Mouse (Mus musculus) embryonic facial prominence, embryonic 15.5 days (tissue): ENCODE measurements at regions not wholly inside any gene's neighbourhood (a gene's known extent, or its start where the extent isn't known, plus 50 kb on each side); places are given as distances from the start of the nearest gene placed in this dataset.
A peak's percentile ranks its signal among the peaks of the same experiment; 100 is the strongest.
"Not testable (repeated sequence)": the region's sequence is repeated elsewhere in the genome, so short reads cannot be mapped to it uniquely, and the experiment has no call there.

ENCODE experiments used
- ATAC-seq: fragments of 200-750 bp; cut with Nextera tagmentation; 2 replicates; pipeline ENCODE4 v1.8.0; 2017; ENCODE audit warnings: low read depth, moderate TSS enrichment; ENCODE audit not compliant: insufficient number of reproducible peaks, low FRiP score, low TSS enrichment
- H3K27ac ChIP-seq: fragments of 300-500 bp; sonication (generic); replicated peaks from 2 replicates; pipeline ENCODE4 v1.5.1; 2015; ENCODE audit warnings: mild to moderate bottlenecking, inconsistent platforms
- H3K27me3 ChIP-seq: fragments of 300-500 bp; sonication (generic); 2 replicates; pipeline ENCODE4 v1.6.1; 2015; ENCODE audit warnings: inconsistent platforms
- H3K36me3 ChIP-seq: fragments of 300-500 bp; sonication (generic); 2 replicates; pipeline ENCODE4 v1.6.1; 2015; ENCODE audit warnings: mild to moderate bottlenecking, inconsistent platforms
- H3K4me1 ChIP-seq: fragments of 300-500 bp; sonication (generic); 2 replicates; pipeline ENCODE4 v1.6.1; 2015; ENCODE audit warnings: inconsistent platforms
- H3K4me2 ChIP-seq: fragments of 300-500 bp; sonication (generic); replicated peaks from 2 replicates; pipeline ENCODE4 v1.6.1; 2015; ENCODE audit warnings: mild to moderate bottlenecking, inconsistent platforms
- H3K4me3 ChIP-seq: fragments of 300-500 bp; sonication (generic); replicated peaks from 2 replicates; pipeline ENCODE4 v1.5.1; 2015; ENCODE audit warnings: mild to moderate bottlenecking, inconsistent platforms
- H3K9ac ChIP-seq: fragments of 300-500 bp; sonication (generic); 2 replicates; pipeline ENCODE4 v1.6.1; 2015; ENCODE audit warnings: inconsistent platforms
- H3K9me3 ChIP-seq: fragments of 300-500 bp; sonication (generic); replicated peaks from 2 replicates; pipeline ENCODE4 v1.6.1; 2016; ENCODE audit warnings: inconsistent platforms
- WGBS: fragments of 180-500 bp; shearing (Covaris S2); methylation state at CpG from one replicate; pipeline ENCODE4 v1.1.7; 2015; 5-methylcytosine and 5-hydroxymethylcytosine counted together

- H3K27me3 ChIP-seq, result no peaks in the 10 kb centered on the region
- WGBS, result 79% methylated on average over 3 of the region's 3 CpGs
- H3K4me3 ChIP-seq, result no peak overlapping the region
- no peak overlapping the region for H3K9ac ChIP-seq
- no peak overlapping the region for H3K4me2 ChIP-seq
- H3K4me1 ChIP-seq, result peaks cover 10% of the 10 kb centered on the region; the same call in 1 of the 2 replicates
- ATAC-seq, result no peak
- no peaks in the 10 kb centered on the region for H3K9me3 ChIP-seq
- H3K27ac ChIP-seq, result no peak overlapping the region
- no peaks in the 10 kb centered on the region for H3K36me3 ChIP-seq
Observed at GRCm38 (mm10) chr13:42000966-42001365, 50.9 kb upstream of the Hivep1 start.

GRCm38 (mm10) chr13:41997883-41998282 is 53.9 kb upstream of the Hivep1 start:
- H3K27ac ChIP-seq, result no peak overlapping the region
- H3K27me3 ChIP-seq, result no peaks in the 10 kb centered on the region
- peak overlapping the region; percentile 36 for H3K4me2 ChIP-seq
- no peak overlapping the region for H3K9ac ChIP-seq
- peaks cover 10% of the 10 kb centered on the region; the same call in 1 of the 2 replicates for H3K4me1 ChIP-seq
- H3K9me3 ChIP-seq, result no peaks in the 10 kb centered on the region
- 9% methylated on average over 9 of the region's 9 CpGs for WGBS
- H3K4me3 ChIP-seq, result peak overlapping the region; percentile 16; the same call in 1 of the 2 replicates
- peak; percentile 73 for ATAC-seq
- H3K36me3 ChIP-seq, result no peaks in the 10 kb centered on the region

DNA sequence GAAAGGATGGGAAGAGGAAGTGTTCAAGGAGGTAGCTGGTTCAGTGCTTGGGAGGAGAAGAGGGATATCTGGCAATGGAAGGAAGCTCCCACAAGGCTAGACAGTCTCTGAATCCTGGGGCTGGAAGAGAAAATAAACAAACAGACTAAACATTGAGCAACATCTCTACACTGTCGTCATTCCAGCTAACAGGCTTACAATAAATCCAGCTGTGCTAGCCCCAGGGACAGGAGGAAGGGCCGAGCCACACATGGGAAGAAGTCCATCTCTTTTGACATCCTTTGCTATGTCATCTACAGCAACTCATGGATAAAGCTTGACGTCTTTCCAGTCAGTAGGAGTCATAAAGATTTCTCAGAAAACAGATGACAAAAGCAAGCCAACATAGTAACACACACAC is 57.7 kb upstream of the Hivep1 start:
- Histone ChIP-seq H3K27ac (no peak overlapping the region), H3K9ac (no peak overlapping the region), H3K9me3 (no peaks in the 10 kb centered on the region), H3K4me3 (no peak overlapping the region), H3K4me1 (peaks cover 10% of the 10 kb centered on the region; the same call in 1 of the 2 replicates), H3K27me3 (no peaks in the 10 kb centered on the region), H3K4me2 (no peak overlapping the region), H3K36me3 (no peaks in the 10 kb centered on the region)
- WGBS, result 55% methylated on average over 3 of the region's 3 CpGs
- ATAC-seq, result no peak

DNA sequence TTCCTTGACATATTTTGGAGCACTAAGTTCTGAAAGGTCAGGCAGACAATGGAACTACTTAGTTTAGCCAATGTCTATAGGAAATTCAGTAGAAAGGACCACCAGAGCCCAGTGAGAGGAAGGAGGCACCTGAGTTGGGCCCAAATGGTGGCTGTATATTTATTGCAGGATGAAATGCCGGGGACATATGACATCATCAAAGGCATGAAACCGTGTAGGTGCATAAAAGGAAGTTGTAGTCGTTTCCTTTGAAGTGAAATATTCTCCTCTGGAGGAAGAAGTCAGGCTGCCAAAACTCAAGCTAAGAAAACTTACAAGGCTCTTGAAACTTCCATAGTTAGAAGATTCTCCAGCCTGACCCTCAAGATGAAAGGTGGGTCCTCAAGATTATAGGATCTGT is 75.9 kb upstream of the Hivep1 start:
- H3K4me1 ChIP-seq, result no peaks in the 10 kb centered on the region
- H3K36me3 ChIP-seq, result no peaks in the 10 kb centered on the region
- H3K4me2 ChIP-seq, result no peak overlapping the region
- H3K9me3 ChIP-seq, result no peaks in the 10 kb centered on the region
- no peak for ATAC-seq
- no peaks in the 10 kb centered on the region for H3K27me3 ChIP-seq
- H3K4me3 ChIP-seq, result no peak overlapping the region
- 71% methylated on average over 3 of the region's 3 CpGs for WGBS
- no peak overlapping the region for H3K27ac ChIP-seq
- no peak overlapping the region for H3K9ac ChIP-seq

GRCm38 (mm10) chr13:41962915-41963314 is 88.9 kb upstream of the Hivep1 start:
- H3K9me3 ChIP-seq, result no peaks in the 10 kb centered on the region
- 66% methylated on average over 3 of the region's 3 CpGs for WGBS
- H3K4me1 ChIP-seq, result no peaks in the 10 kb centered on the region
- H3K36me3 ChIP-seq, result no peaks in the 10 kb centered on the region
- no peak overlapping the region for H3K4me3 ChIP-seq
- H3K27ac ChIP-seq, result no peak overlapping the region
- ATAC-seq, result no peak
- no peaks in the 10 kb centered on the region for H3K27me3 ChIP-seq
- no peak overlapping the region for H3K9ac ChIP-seq
- H3K4me2 ChIP-seq, result no peak overlapping the region

- not testable (repeated sequence) for ATAC-seq, H3K36me3 ChIP-seq, H3K4me1 ChIP-seq, H3K27ac ChIP-seq, H3K27me3 ChIP-seq, H3K4me2 ChIP-seq, H3K9me3 ChIP-seq, H3K9ac ChIP-seq, H3K4me3 ChIP-seq
- WGBS, result 85% methylated on average over 3 of the region's 3 CpGs
Observed at GRCm38 (mm10) chr13:41960960-41961359, 90.9 kb upstream of the Hivep1 start.

- Histone ChIP-seq H3K4me3 (no peak overlapping the region), H3K9me3 (no peaks in the 10 kb centered on the region), H3K27ac (no peak overlapping the region), H3K4me1 (no peaks in the 10 kb centered on the region), H3K4me2 (no peak overlapping the region), H3K36me3 (no peaks in the 10 kb centered on the region), H3K9ac (no peak overlapping the region), H3K27me3 (no peaks in the 10 kb centered on the region)
- no peak for ATAC-seq
- 81% methylated on average over 4 of the region's 4 CpGs for WGBS
Observed at GRCm38 (mm10) chr13:41957932-41958331, 93.9 kb upstream of the Hivep1 start.

DNA sequence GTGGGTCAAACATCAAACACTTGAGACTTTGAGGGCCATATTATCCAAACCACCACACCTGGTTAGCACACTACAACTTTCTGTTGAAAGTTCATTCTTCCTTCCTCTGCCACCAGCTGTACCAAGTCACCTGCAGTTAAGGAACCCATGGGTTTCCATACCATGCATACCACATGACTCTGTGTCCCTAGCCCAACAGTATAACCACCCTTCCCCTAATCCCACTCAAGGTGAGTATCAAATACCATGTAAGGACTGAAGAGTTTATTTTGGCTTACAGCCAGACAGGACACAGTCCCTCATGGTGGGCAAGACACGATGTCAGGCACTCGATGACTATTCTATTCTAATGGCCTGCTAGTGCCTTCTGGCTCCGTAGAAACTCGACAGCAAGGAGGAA is 95.9 kb upstream of the Hivep1 start:
- Histone ChIP-seq H3K4me1 (no peaks in the 10 kb centered on the region), H3K27me3 (no peaks in the 10 kb centered on the region), H3K36me3 (no peaks in the 10 kb centered on the region), H3K4me3 (no peak overlapping the region), H3K4me2 (no peak overlapping the region), H3K9ac (no peak overlapping the region), H3K27ac (no peak overlapping the region), H3K9me3 (no peaks in the 10 kb centered on the region)
- no peak for ATAC-seq
- 81% methylated on average over 4 of the region's 4 CpGs for WGBS

DNA sequence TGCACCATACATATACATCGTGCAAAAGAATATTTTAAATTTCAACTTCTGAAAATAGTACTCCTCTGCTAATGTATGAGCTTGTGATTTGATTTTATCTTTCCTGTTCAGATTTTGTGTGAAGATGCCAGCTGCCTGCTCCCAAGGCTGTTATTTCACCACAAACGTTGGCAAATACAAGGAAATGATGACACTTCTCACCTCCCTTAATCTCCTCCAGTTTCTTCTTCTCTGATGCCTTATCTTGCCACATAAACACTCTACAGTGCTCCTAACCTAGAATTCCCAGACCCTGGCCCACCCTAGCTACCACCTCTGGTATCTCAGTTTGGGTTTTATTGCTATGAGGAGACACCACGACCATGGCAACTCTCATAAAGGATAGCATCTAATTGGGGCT is 96.6 kb upstream of the Hivep1 start:
- Histone ChIP-seq H3K36me3 (no peaks in the 10 kb centered on the region), H3K9me3 (no peaks in the 10 kb centered on the region), H3K27ac (no peak overlapping the region), H3K4me3 (no peak overlapping the region), H3K9ac (no peak overlapping the region), H3K27me3 (no peaks in the 10 kb centered on the region), H3K4me1 (no peaks in the 10 kb centered on the region), H3K4me2 (no peak overlapping the region)
- no peak for ATAC-seq
- WGBS, result 75% methylated on average over 3 of the region's 3 CpGs

GRCm38 (mm10) chr13:41952453-41952852 is 99.4 kb upstream of the Hivep1 start:
- H3K4me1 ChIP-seq, result no peaks in the 10 kb centered on the region
- H3K4me3 ChIP-seq, result no peak overlapping the region
- H3K27me3 ChIP-seq, result no peaks in the 10 kb centered on the region
- ATAC-seq, result no peak
- no peak overlapping the region for H3K9ac ChIP-seq
- no peak overlapping the region for H3K27ac ChIP-seq
- no peaks in the 10 kb centered on the region for H3K9me3 ChIP-seq
- H3K36me3 ChIP-seq, result no peaks in the 10 kb centered on the region
- 25% methylated on average over 3 of the region's 3 CpGs for WGBS
- no peak overlapping the region for H3K4me2 ChIP-seq

GRCm38 (mm10) chr13:41948241-41948640 is 100.8 kb upstream of the Adtrp start:
- WGBS, result 73% methylated on average over 3 of the region's 3 CpGs
- Histone ChIP-seq H3K9ac (no peak overlapping the region), H3K4me2 (no peak overlapping the region), H3K9me3 (no peaks in the 10 kb centered on the region), H3K4me1 (no peaks in the 10 kb centered on the region), H3K4me3 (no peak overlapping the region), H3K36me3 (no peaks in the 10 kb centered on the region), H3K27ac (no peak overlapping the region), H3K27me3 (no peaks in the 10 kb centered on the region)
- no peak for ATAC-seq

- Histone ChIP-seq H3K27ac (no peak overlapping the region), H3K4me1 (no peaks in the 10 kb centered on the region), H3K9me3 (no peaks in the 10 kb centered on the region), H3K9ac (no peak overlapping the region), H3K4me2 (no peak overlapping the region), H3K27me3 (no peaks in the 10 kb centered on the region), H3K4me3 (no peak overlapping the region), H3K36me3 (no peaks in the 10 kb centered on the region)
- WGBS, result 77% methylated on average over 12 of the region's 12 CpGs
- ATAC-seq, result no peak
Observed at GRCm38 (mm10) chr13:41932313-41933100, 85.0 kb upstream of the Adtrp start.
